Mouse (Mus musculus) heart, adult 18-20 months (tissue): ENCODE results near the gene Wdr27. TPM values are rescaled to one million over a fixed set of nuclear protein-coding genes. Genes with fewer than 3 reads are reported as not detected.
A peak's percentile ranks its signal among the peaks of the same experiment; 100 is the strongest.
"Not testable (repeated sequence)": the region's sequence is repeated elsewhere in the genome, so short reads cannot be mapped to it uniquely, and the experiment has no call there.

Source experiments
- DNase-seq, 2 experiments: peaks; one replicate each; pipeline ENCODE4 v3.0.0; 2021 to 2022; ENCODE audit warnings: mixed read lengths in 1 of 2
- total RNA-seq, 2 experiments: library from RNA; stranded (reverse); gene quantifications; 2 replicates each; pipeline ENCODE4 v1.2.3; 2021

Gene Wdr27
- total RNA-seq, 2 experiments from 2014 or later = 1.6 to 2.4 TPM

- DNase-seq = no peak
Observed at GRCm38 (mm10) chr17:14931469-14931868, 11.5 kb downstream of the Wdr27 start.

GRCm38 (mm10) chr17:14930697-14931096 lies 12.3 kb downstream of the Wdr27 start:
- DNase-seq = no peak

- no peak for DNase-seq
Observed at GRCm38 (mm10) chr17:14928631-14929030, 14.3 kb downstream of the Wdr27 start.

- no peak for DNase-seq
Observed at GRCm38 (mm10) chr17:14927644-14928218, 15.2 kb downstream of the Wdr27 start.

- DNase-seq = no peak
Observed at GRCm38 (mm10) chr17:14921582-14921981, 21.4 kb downstream of the Wdr27 start.

- no peak for DNase-seq
Observed at GRCm38 (mm10) chr17:14917866-14918265, 25.1 kb downstream of the Wdr27 start.

GRCm38 (mm10) chr17:14914401-14914800 lies 28.6 kb downstream of the Wdr27 start:
- no peak for DNase-seq

GRCm38 (mm10) chr17:14912981-14913380 lies 30.0 kb downstream of the Wdr27 start:
- no peak for DNase-seq

GRCm38 (mm10) chr17:14912420-14912819 lies 30.5 kb downstream of the Wdr27 start:
- DNase-seq = no peak

- no peak for DNase-seq
Observed at GRCm38 (mm10) chr17:14910771-14911170, 32.2 kb downstream of the Wdr27 start.

GRCm38 (mm10) chr17:14909331-14909730 lies 33.6 kb downstream of the Wdr27 start:
- DNase-seq = no peak

GRCm38 (mm10) chr17:14907136-14907535 lies 35.8 kb downstream of the Wdr27 start:
- DNase-seq = no peak

- peak; percentile 14 for DNase-seq
Observed at GRCm38 (mm10) chr17:14906611-14907010, 36.3 kb downstream of the Wdr27 start.

GRCm38 (mm10) chr17:14904637-14905265 lies 38.2 kb downstream of the Wdr27 start:
- peak; percentile 56 to 91 for DNase-seq

- no peak for DNase-seq
Observed at GRCm38 (mm10) chr17:14904206-14904605, 38.8 kb downstream of the Wdr27 start.

GRCm38 (mm10) chr17:14903212-14903611 lies 39.7 kb downstream of the Wdr27 start:
- no peak for DNase-seq

GRCm38 (mm10) chr17:14898972-14899371 lies 44.0 kb downstream of the Wdr27 start:
- no peak for DNase-seq

- DNase-seq = not testable (repeated sequence)
Observed at GRCm38 (mm10) chr17:14895058-14895457, 47.9 kb downstream of the Wdr27 start.

GRCm38 (mm10) chr17:14886933-14887332 lies 56.0 kb downstream of the Wdr27 start:
- DNase-seq = no peak

- no peak for DNase-seq
Observed at GRCm38 (mm10) chr17:14874656-14875204, 68.2 kb downstream of the Wdr27 start.

- DNase-seq = no peak
Observed at GRCm38 (mm10) chr17:14860220-14860619, 82.7 kb downstream of the Wdr27 start.

GRCm38 (mm10) chr17:14847709-14848108 lies 95.2 kb downstream of the Wdr27 start:
- DNase-seq = no peak

GRCm38 (mm10) chr17:14846880-14847279 lies 96.1 kb downstream of the Wdr27 start:
- DNase-seq = peak; percentile 36 to 45
